Mouse (Mus musculus): ENCODE measurements at regions not wholly inside any gene's neighbourhood (a gene's known extent, or its start where the extent isn't known, plus 50 kb on each side); places are given as distances from the start of the nearest gene placed in this dataset.

GRCm38 (mm10) chr3:9373896-9374295 is 236.0 kb downstream of the Zfp704 start:
- DNase-seq (ENCODE audit: low spot score in 2 of 2): no peak

- DNase-seq (ENCODE audit: low spot score in 2 of 2): no peak
These were observed 239.8 kb downstream of the Zfp704 start for GRCm38 (mm10) chr3:9370096-9370495.

GRCm38 (mm10) chr3:9365791-9366190 is 244.1 kb downstream of the Zfp704 start:
- DNase-seq (ENCODE audit: low spot score in 2 of 2): no peak

GRCm38 (mm10) chr3:9359186-9359585 is 250.7 kb downstream of the Zfp704 start:
- no peak for DNase-seq (ENCODE audit: low spot score in 2 of 2)

- no peak for DNase-seq (ENCODE audit: low spot score in 2 of 2)
These were observed 251.8 kb downstream of the Zfp704 start for GRCm38 (mm10) chr3:9358111-9358510.

- DNase-seq (ENCODE audit: low spot score in 2 of 2): no peak
These were observed 252.2 kb downstream of the Zfp704 start for GRCm38 (mm10) chr3:9357639-9358038.

- no peak for DNase-seq (ENCODE audit: low spot score in 2 of 2)
These were observed 254.0 kb downstream of the Zfp704 start for GRCm38 (mm10) chr3:9355875-9356274.

DNA sequence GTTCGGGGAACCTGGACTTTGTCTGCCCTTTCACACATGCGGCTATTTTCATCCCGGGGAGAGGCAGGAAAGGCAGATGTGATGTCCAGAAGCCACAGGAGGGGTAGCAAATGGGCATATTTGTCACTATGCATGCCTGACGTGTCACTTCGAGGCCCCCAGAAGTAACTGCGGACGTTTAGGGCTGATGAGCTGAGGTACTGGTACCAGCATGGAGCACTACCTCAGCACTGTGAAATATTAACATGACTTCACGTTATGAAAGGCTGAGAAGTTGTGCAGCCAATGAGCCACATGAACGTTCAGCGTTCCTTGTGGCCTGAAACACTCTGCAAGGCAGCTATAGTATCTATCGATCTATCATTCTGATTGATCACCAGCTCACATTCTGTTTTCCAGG is 255.1 kb downstream of the Zfp704 start:
- no peak for DNase-seq (ENCODE audit: low spot score in 2 of 2)

DNA sequence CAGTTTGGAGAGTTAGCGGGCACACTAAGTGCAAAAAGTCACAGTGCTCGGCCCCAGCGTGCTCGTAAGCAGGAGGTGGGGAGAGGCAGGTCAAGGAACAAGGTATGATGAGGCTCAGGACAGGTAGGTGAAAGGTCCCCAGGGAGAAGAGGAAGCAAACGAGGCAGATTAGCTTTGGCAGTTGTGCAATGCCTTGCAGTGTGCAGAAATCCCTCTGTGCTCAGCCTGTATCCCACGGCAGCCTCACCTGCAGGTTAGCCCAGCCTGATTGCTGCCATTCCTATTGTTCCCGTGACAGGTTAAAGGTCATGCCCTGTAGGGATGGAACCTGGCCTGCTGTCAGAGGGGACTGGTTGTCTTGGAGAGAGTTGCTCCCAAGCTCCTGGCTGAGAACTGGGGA is 257.6 kb downstream of the Zfp704 start:
- no peak for DNase-seq (ENCODE audit: low spot score in 2 of 2)

DNA sequence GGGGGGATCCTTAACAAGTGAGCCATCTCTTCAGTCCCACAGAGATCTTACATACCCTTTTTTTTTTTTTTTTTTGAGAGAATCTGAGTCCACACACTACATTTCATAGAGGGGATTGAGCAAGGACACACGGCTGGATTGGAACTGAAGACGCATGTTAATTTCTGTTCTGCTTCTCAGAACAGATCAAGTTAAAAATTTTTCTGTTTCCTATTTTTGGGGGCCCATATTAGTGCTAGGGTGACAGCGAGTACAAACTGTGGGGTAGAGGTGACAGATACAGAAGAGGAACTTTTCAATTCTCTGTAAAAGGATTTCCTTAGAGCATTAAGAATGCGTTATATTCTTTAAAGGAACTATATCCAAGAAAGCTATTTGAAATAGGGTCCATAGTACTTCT is 260.1 kb downstream of the Zfp704 start:
- no peak for DNase-seq (ENCODE audit: low spot score in 2 of 2)

- peak; percentile 24 to 29 for DNase-seq (ENCODE audit: low spot score in 2 of 2)
These were observed 262.4 kb downstream of the Zfp704 start for GRCm38 (mm10) chr3:9347446-9347860.

DNA sequence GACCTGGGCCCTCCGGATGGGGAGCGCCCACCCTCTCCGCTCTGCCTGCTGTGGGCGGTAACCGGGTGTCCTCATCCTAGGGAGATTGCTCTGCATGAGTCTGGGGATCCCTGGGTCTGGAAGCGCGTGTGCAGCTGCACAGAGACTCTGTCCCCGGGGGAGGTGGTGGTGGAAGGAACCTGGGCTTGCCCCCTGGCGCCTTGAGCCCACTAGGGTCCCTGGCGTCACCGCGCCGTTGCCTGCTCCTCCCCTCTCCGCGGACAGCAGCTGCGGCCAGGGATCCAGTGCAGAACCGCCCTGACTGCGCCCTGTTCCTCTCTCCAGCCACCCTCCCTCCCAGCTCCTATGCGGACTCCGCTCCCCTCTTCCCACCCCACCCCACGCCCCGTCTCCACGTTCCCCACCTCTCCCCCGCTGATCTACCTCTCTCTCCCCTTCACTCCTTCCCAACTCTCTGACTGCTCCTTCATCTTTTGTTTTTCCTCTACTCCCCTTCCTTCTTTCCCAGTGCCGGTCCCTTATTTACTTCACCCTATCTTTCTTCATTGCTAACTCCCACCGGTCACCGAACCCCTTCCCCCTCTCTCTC is 262.9 kb downstream of the Zfp704 start:
- peak; percentile 22 to 40 for DNase-seq (ENCODE audit: low spot score in 2 of 2)

DNA sequence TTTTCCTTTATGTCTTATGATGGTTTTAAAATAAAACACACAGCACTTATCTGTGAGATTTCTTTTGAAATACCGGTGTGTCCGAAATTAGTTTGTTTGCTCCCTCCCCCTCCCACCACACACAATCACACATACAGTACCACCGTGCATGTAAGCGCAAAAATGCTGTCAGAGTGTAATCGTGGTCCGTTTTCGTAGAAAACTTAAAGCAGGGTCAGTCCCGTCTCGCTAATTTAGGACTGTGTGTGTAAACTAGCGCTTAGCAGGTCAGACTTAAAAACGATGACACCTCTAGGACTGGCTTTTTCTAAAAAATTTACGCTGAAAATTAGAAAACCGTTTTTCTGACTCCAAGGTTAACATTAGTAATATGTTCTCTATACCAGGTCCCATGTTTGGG is 263.5 kb downstream of the Zfp704 start:
- DNase-seq (ENCODE audit: low spot score in 2 of 2): no peak

DNA sequence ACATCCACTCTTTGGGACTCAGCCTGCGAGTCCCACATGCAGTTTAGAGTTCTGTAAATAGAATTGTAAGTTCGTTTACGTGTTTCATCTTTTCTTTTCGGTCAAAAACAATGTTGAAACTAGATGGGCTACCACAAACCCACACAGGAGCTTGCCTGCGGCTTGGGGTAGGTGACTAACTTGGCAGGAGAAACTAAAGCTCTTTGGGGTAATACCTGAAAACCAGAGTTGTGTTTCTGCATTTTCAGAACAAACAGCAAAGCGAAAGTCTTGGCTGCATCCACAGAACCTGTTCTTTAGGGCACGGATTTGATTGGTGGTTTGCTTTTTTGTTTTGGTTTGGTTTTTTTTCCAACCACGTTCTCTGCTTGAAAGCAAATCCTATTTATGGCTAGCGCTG is 264.0 kb downstream of the Zfp704 start:
- DNase-seq (ENCODE audit: low spot score in 2 of 2): no peak

- DNase-seq (ENCODE audit: low spot score in 2 of 2): peak in 1 of 2 experiments; percentile 16
These were observed 266.3 kb downstream of the Zfp704 start for GRCm38 (mm10) chr3:9343586-9343985.

DNA sequence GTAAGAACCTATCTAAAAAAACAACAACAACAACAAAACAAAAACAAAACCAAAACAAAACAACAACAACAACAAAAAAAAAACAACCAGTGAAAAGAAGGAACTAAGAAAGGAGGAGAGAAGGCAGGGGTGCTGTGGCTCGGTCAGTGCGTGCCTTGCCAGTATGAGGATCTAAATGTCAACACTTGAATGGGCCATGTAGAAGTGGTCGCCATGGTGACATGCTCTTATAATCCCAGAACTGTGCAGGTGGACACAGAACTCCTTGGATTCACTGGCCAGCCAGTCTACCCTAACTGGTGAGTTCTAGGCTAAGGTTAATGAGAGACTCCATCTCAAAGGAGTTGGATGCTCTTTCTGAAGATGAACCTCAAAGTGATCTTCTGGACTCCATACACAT is 267.7 kb downstream of the Zfp704 start:
- no peak for DNase-seq (ENCODE audit: low spot score in 2 of 2)

- DNase-seq (ENCODE audit: low spot score in 2 of 2): no peak
These were observed 268.2 kb downstream of the Zfp704 start for GRCm38 (mm10) chr3:9341657-9342056.

DNA sequence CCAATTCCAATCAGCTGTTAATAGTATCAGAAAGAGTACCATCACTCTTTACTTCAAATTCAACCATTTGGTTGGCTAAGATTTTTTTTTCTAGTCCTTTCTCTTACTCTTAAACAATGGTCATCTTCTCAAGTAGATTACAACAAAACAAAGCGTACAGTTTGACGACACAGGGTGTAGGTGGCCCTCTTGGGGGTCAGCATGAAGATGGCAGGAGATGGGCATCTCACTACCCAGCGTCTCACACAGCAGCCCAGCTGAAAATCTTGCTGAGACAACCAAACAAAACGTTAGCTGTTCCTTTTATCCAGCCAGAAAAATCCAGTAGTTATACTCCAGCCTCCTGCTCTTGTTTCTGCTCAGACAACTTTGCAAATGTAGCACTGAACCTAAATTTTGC is 268.6 kb downstream of the Zfp704 start:
- no peak for DNase-seq (ENCODE audit: low spot score in 2 of 2)

- peak in 1 of 2 experiments; percentile 17 for DNase-seq (ENCODE audit: low spot score in 2 of 2)
These were observed 269.1 kb downstream of the Zfp704 start for GRCm38 (mm10) chr3:9340788-9341187.

DNA sequence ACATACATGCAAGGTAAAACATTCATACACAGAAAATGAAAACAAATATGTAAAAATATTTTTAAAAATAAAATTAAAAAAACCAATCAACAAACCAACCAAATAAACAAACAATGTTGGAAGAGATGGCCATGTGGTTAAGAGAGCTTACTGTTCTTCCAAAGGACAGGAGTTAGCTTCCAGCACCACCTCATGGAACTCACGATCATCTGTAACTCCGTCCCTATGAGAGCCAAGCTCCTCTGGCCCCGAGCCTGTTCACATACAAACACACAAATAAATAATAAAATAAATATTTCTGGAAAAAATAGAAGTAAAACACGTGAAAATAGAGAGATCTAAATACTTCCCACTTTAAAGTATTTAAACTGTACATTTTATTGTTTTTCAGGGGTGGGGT is 269.5 kb downstream of the Zfp704 start:
- no peak for DNase-seq (ENCODE audit: low spot score in 2 of 2)

- DNase-seq (ENCODE audit: low spot score in 2 of 2): no peak
These were observed 270.2 kb downstream of the Zfp704 start for GRCm38 (mm10) chr3:9339669-9340068.

- no peak for DNase-seq (ENCODE audit: low spot score in 2 of 2)
These were observed 274.3 kb downstream of the Zfp704 start for GRCm38 (mm10) chr3:9335580-9335979.
